Mouse (Mus musculus): Measurements from ENCODE around the gene Spryd3. TPM values are rescaled to one million over a fixed set of nuclear protein-coding genes. Genes with fewer than 3 reads are reported as not detected.

Gene Spryd3
- polyA plus RNA-seq, 1 experiment from 2014 or later: 22.5 TPM

- Histone ChIP-seq H3K79me2 (ENCODE audit: inconsistent target) (no peaks in the 10 kb centered on the region), H3K4me3 (ENCODE audit: inconsistent target) (no peak overlapping the region), H3K36me3 (ENCODE audit: inconsistent target) (no peaks in the 10 kb centered on the region), H3K27ac (no peak overlapping the region)
- 74% methylated on average over 6 of the region's 6 CpGs for WGBS (ENCODE audit: missing documents)
Observed at GRCm38 (mm10) chr15:102102548-102103121, 33.4 kb downstream of the Spryd3 start.

GRCm38 (mm10) chr15:102101672-102102541 is 34.1 kb downstream of the Spryd3 start:
- Histone ChIP-seq H3K36me3 (ENCODE audit: inconsistent target) (no peaks in the 10 kb centered on the region), H3K4me3 (ENCODE audit: inconsistent target) (no peak overlapping the region)
- 70% methylated on average over 11 of the region's 11 CpGs for WGBS (ENCODE audit: missing documents)

GRCm38 (mm10) chr15:102100996-102101671 is 34.9 kb downstream of the Spryd3 start:
- no peak overlapping the region for H3K27ac ChIP-seq
- 67% methylated on average over 10 of the region's 10 CpGs for WGBS (ENCODE audit: missing documents)
- peaks cover under 1% of the 10 kb centered on the region; the same call in 1 of the 2 replicates for H3K36me3 ChIP-seq (ENCODE audit: inconsistent target)
- no peaks in the 10 kb centered on the region for H3K79me2 ChIP-seq (ENCODE audit: inconsistent target)
- no peak overlapping the region for H3K4me3 ChIP-seq (ENCODE audit: inconsistent target)

More at GRCm38 (mm10) chr15:102101672-102102541, 34.1 kb downstream of the Spryd3 start:
- no peak overlapping the region for H3K27ac ChIP-seq
- H3K79me2 ChIP-seq (ENCODE audit: inconsistent target): no peaks in the 10 kb centered on the region

- no peak within 1 kb of the TSS for H3K27ac ChIP-seq
- H3K36me3 ChIP-seq (ENCODE audit: inconsistent target): peaks cover 6% of the 10 kb centered on the region; the same call in 1 of the 2 replicates
- no peaks in the 10 kb centered on the region for H3K79me2 ChIP-seq (ENCODE audit: inconsistent target)
- peak within 1 kb of the TSS; percentile 23; the same call in 1 of the 2 replicates for H3K4me3 ChIP-seq (ENCODE audit: inconsistent target)
- 2% methylated on average over 79 of the region's 82 CpGs for WGBS (ENCODE audit: missing documents)
Observed at GRCm38 (mm10) chr15:102100161-102100981, 35.7 kb downstream of the Spryd3 start, which contains the start of gene Tns2. Gene Tns2 (plus strand): TSS chr15:102100413.

- H3K27ac ChIP-seq: no peak overlapping the region
- H3K36me3 ChIP-seq (ENCODE audit: inconsistent target): peaks cover 11% of the 10 kb centered on the region; the same call in 1 of the 2 replicates
- WGBS (ENCODE audit: missing documents): 36% methylated on average over 7 of the region's 8 CpGs
- no peaks in the 10 kb centered on the region for H3K79me2 ChIP-seq (ENCODE audit: inconsistent target)
- H3K4me3 ChIP-seq (ENCODE audit: inconsistent target): peak overlapping the region; percentile 23; the same call in 1 of the 2 replicates
Observed at GRCm38 (mm10) chr15:102099771-102100160, 36.3 kb downstream of the Spryd3 start.

GRCm38 (mm10) chr15:102099260-102099659 is 36.8 kb downstream of the Spryd3 start:
- no peaks in the 10 kb centered on the region for H3K79me2 ChIP-seq (ENCODE audit: inconsistent target)
- H3K36me3 ChIP-seq (ENCODE audit: inconsistent target): peaks cover 17% of the 10 kb centered on the region
- H3K4me3 ChIP-seq (ENCODE audit: inconsistent target): no peak overlapping the region
- 85% methylated on average over 5 of the region's 5 CpGs for WGBS (ENCODE audit: missing documents)
- no peak overlapping the region for H3K27ac ChIP-seq

GRCm38 (mm10) chr15:102097991-102098555 is 38.0 kb downstream of the Spryd3 start:
- Histone ChIP-seq H3K4me3 (ENCODE audit: inconsistent target) (no peak overlapping the region), H3K27ac (no peak overlapping the region), H3K79me2 (ENCODE audit: inconsistent target) (no peaks in the 10 kb centered on the region), H3K36me3 (ENCODE audit: inconsistent target) (peaks cover 28% of the 10 kb centered on the region)
- WGBS (ENCODE audit: missing documents): 85% methylated on average over 5 of the region's 5 CpGs

- Histone ChIP-seq H3K4me3 (ENCODE audit: inconsistent target) (no peak overlapping the region), H3K27ac (no peak overlapping the region), H3K36me3 (ENCODE audit: inconsistent target) (peaks cover 36% of the 10 kb centered on the region), H3K79me2 (ENCODE audit: inconsistent target) (no peaks in the 10 kb centered on the region)
- WGBS (ENCODE audit: missing documents): 55% methylated on average over 6 of the region's 8 CpGs
Observed at GRCm38 (mm10) chr15:102097147-102097915, 38.7 kb downstream of the Spryd3 start.

- no peak overlapping the region for H3K4me3 ChIP-seq (ENCODE audit: inconsistent target)
- 85% methylated on average over 16 of the region's 16 CpGs for WGBS (ENCODE audit: missing documents)
- H3K27ac ChIP-seq: no peak overlapping the region
- no peaks in the 10 kb centered on the region for H3K79me2 ChIP-seq (ENCODE audit: inconsistent target)
- H3K36me3 ChIP-seq (ENCODE audit: inconsistent target): peaks cover 55% of the 10 kb centered on the region
Observed at GRCm38 (mm10) chr15:102094988-102095387, 41.0 kb downstream of the Spryd3 start.

GRCm38 (mm10) chr15:102094157-102094556 is 41.9 kb downstream of the Spryd3 start:
- H3K27ac ChIP-seq: no peak overlapping the region
- WGBS (ENCODE audit: missing documents): 71% methylated on average over 2 of the region's 2 CpGs
- H3K4me3 ChIP-seq (ENCODE audit: inconsistent target): no peak overlapping the region
- H3K79me2 ChIP-seq (ENCODE audit: inconsistent target): no peaks in the 10 kb centered on the region; the same call in 1 of the 2 replicates
- H3K36me3 ChIP-seq (ENCODE audit: inconsistent target): peaks cover 63% of the 10 kb centered on the region

GRCm38 (mm10) chr15:102092222-102092621 is 43.8 kb downstream of the Spryd3 start:
- Histone ChIP-seq H3K36me3 (ENCODE audit: inconsistent target) (peaks cover 81% of the 10 kb centered on the region), H3K27ac (no peak overlapping the region), H3K79me2 (ENCODE audit: inconsistent target) (peaks cover 5% of the 10 kb centered on the region; the same call in 1 of the 2 replicates), H3K4me3 (ENCODE audit: inconsistent target) (no peak overlapping the region)
- 95% methylated on average over 4 of the region's 4 CpGs for WGBS (ENCODE audit: missing documents)

GRCm38 (mm10) chr15:102091688-102092087 is 44.3 kb downstream of the Spryd3 start:
- Histone ChIP-seq H3K27ac (no peak overlapping the region), H3K36me3 (ENCODE audit: inconsistent target) (peaks cover 87% of the 10 kb centered on the region), H3K79me2 (ENCODE audit: inconsistent target) (peaks cover 8% of the 10 kb centered on the region; the same call in 1 of the 2 replicates), H3K4me3 (ENCODE audit: inconsistent target) (no peak overlapping the region)
- WGBS (ENCODE audit: missing documents): 91% methylated on average over 1 of the region's 1 CpGs

- WGBS (ENCODE audit: missing documents): 33% methylated on average over 12 of the region's 12 CpGs
- Histone ChIP-seq H3K79me2 (ENCODE audit: inconsistent target) (peaks cover 13% of the 10 kb centered on the region; the same call in 1 of the 2 replicates), H3K36me3 (ENCODE audit: inconsistent target) (peaks cover 92% of the 10 kb centered on the region), H3K27ac (no peak overlapping the region), H3K4me3 (ENCODE audit: inconsistent target) (no peak overlapping the region)
Observed at GRCm38 (mm10) chr15:102091063-102091679, 44.9 kb downstream of the Spryd3 start.
